In the genomic region with DNA sequence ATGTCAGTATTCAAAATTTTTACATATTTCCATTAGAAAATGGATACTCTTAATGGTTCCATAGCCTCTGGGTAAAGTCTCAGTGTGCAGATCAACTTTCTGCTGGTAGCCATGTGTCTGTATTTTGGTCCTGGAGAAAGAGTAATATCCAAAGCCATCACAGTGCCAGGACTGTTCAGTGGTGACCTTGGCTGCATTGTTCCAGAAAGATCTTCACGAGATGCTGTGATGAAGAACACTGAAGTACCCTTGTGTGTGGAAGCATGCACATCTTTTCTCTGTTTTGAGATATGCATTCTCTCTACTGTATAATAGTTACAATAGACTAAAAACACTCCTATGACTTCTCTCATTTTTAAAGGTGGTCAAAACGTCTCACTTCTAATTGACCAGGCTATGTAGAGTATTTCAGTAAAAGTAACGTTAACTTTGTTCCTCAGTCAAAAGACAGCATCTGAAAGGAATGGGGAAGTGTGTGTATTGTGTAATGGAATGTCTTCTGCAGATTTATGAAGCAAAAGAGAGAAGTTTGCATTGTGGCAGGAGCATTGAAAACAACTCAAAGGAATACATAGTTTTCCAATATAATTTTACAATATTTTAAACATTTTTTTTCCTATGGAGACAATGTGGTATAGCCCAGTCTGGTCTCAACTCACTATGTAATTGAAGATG, we compare ENCODE assay signal across 22 mouse cellular contexts.
DNase-seq lines count a peak whose midpoint lies in the region; ATAC-seq and TF ChIP-seq lines count a peak whose summit lies in the region.
"Had no signal": no experiment of that assay in that cellular context is flagged by ENCODE, and none has a peak within 500 bp of the region (broad histone marks: within the 10 kb centered on the region; RNA-seq: fewer than 3 reads in every experiment).

No protein-coding gene starts in this region.

- no peak overlapping the region for H3K4me3 ChIP-seq in layer of hippocampus, adult 2 months
- H3K4me3 ChIP-seq: embryonic facial prominence, embryonic 13.5 days; embryonic facial prominence, embryonic 15.5 days; erythroblast, embryonic 14.5 days; forebrain, embryonic 10.5 days; forebrain, embryonic 12.5 days had no signal

- TF ChIP-seq CTCF in layer of hippocampus, adult 2 months (conservative IDR thresholded peaks at IDR 0.05), result no peak

- peak; percentile 97 for ATAC-seq in common myeloid progenitor, adult 5-6 weeks (replicated peaks; ENCODE audit: low read depth, poor library complexity, severe bottlenecking)
- peak; percentile 75 to 81; a peak in 3 of 4 replicates for ATAC-seq in hematopoietic stem cell, adult 5-6 weeks (replicated peaks in 1 of 2; ENCODE audit: insufficient read depth in 1 of 2, low FRiP score in 2 of 2, low TSS enrichment in 1 of 2, low read depth in 1 of 2, poor library complexity in 2 of 2, severe bottlenecking in 2 of 2)
- peak; percentile 97 for ATAC-seq in megakaryocyte progenitor cell, adult 5-6 weeks (replicated peaks; ENCODE audit: poor library complexity)
- ATAC-seq: forebrain, embryonic 14.5 days; forebrain, embryonic 16.5 days had no signal

- DNase-seq in layer of hippocampus, adult 2 months (ENCODE audit: low spot score in 2 of 2), result no peak
- DNase-seq in embryo, embryonic 9.5 days (ENCODE audit: extremely low spot score), result no peak
- DNase-seq: adrenal gland, adult 2 months; adrenal gland, postnatal 10 days; adrenal gland, postnatal 25 days; B cell, adult 2 months; cerebellum, adult 11 months; cerebellum, adult 18-20 months; cerebellum, adult 8-10 months; cerebellum, adult 9-11 months; cerebellum, postnatal 14 days; cerebellum, postnatal 36 days had no signal

- H3K27ac ChIP-seq in layer of hippocampus, adult 2 months, result no peak overlapping the region
- H3K27ac ChIP-seq: embryonic facial prominence, embryonic 13.5 days; embryonic facial prominence, embryonic 15.5 days; forebrain, embryonic 10.5 days; forebrain, embryonic 12.5 days had no signal
